Mouse (Mus musculus): Measurements from ENCODE around the gene Ndufa12.

DNA sequence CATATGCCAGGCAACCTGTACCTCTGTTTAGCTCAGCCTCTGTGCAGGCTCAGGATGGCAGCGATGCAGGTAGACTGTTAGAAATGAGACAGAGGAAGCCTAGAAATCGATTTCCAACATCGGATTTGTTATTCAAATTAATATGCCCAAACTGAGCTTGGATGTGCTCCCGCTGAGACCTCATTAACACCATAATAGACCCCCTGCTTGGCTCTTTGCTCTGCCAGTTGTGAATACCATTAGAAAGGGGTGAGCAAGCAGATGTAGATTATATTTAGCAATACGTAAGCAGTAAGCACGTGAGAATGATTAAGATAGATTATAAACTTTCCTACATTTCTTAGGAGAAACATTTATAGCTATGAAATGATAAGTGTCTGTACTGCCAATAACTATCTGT lies 25.8 kb upstream of the Ndufa12 start:
- TF ChIP-seq CTCF (IDR thresholded peaks at IDR 0.05; ENCODE audit: low read depth) (no peak), EP300 (IDR thresholded peaks at IDR 0.05; ENCODE audit: low read depth) (no peak)

Data from heart, postnatal 0 days (tissue).